Mouse (Mus musculus): Measurements from ENCODE around the gene Phex. TPM values are rescaled to one million over a fixed set of nuclear protein-coding genes. Genes with fewer than 3 reads are reported as not detected.

The Phex gene
- polyA plus RNA-seq, 1 experiment from 2014 or later, result 1.0 TPM

GRCm38 (mm10) chrX:157202736-157203135 is 212.4 kb downstream of the Phex start:
- no peak for ATAC-seq (ENCODE audit: insufficient number of reproducible peaks, insufficient read depth, low FRiP score, low TSS enrichment, low read depth)
- no peak overlapping the region for H3K4me3 ChIP-seq (replicated peaks)
- 90% methylated on average over 1 of the region's 1 CpGs for WGBS
- no peak overlapping the region for H3K4me2 ChIP-seq
- peaks cover 4% of the 10 kb centered on the region; the same call in 1 of the 2 replicates for H3K27me3 ChIP-seq
- no peak overlapping the region for H3K27ac ChIP-seq
- H3K36me3 ChIP-seq, result no peaks in the 10 kb centered on the region
- no peaks in the 10 kb centered on the region for H3K9me3 ChIP-seq
- no peaks in the 10 kb centered on the region for H3K4me1 ChIP-seq (replicated peaks)
- no peak overlapping the region for H3K9ac ChIP-seq (replicated peaks)

- Histone ChIP-seq H3K36me3 (no peaks in the 10 kb centered on the region), H3K9me3 (no peaks in the 10 kb centered on the region), H3K9ac (replicated peaks) (no peak overlapping the region), H3K27ac (no peak overlapping the region), H3K4me1 (replicated peaks) (no peaks in the 10 kb centered on the region), H3K4me3 (replicated peaks) (no peak overlapping the region), H3K4me2 (no peak overlapping the region), H3K27me3 (no peaks in the 10 kb centered on the region)
- no peak for ATAC-seq (ENCODE audit: insufficient number of reproducible peaks, insufficient read depth, low FRiP score, low TSS enrichment, low read depth)
- 84% methylated on average over 4 of the region's 4 CpGs for WGBS
Measured at GRCm38 (mm10) chrX:157184167-157184566, 230.9 kb downstream of the Phex start.

GRCm38 (mm10) chrX:157180845-157181244 is 234.3 kb downstream of the Phex start:
- Histone ChIP-seq H3K36me3 (no peaks in the 10 kb centered on the region), H3K4me3 (replicated peaks) (no peak overlapping the region), H3K4me1 (replicated peaks) (no peaks in the 10 kb centered on the region), H3K4me2 (no peak overlapping the region), H3K27ac (no peak overlapping the region), H3K27me3 (no peaks in the 10 kb centered on the region), H3K9ac (replicated peaks) (no peak overlapping the region), H3K9me3 (no peaks in the 10 kb centered on the region)
- 95% methylated on average over 1 of the region's 1 CpGs for WGBS
- no peak for ATAC-seq (ENCODE audit: insufficient number of reproducible peaks, insufficient read depth, low FRiP score, low TSS enrichment, low read depth)

GRCm38 (mm10) chrX:157164142-157164541 is 251.0 kb downstream of the Phex start:
- Histone ChIP-seq H3K9me3 (no peaks in the 10 kb centered on the region), H3K36me3 (no peaks in the 10 kb centered on the region), H3K4me2 (no peak overlapping the region), H3K4me1 (replicated peaks) (no peaks in the 10 kb centered on the region), H3K27me3 (no peaks in the 10 kb centered on the region), H3K9ac (replicated peaks) (no peak overlapping the region), H3K27ac (no peak overlapping the region), H3K4me3 (replicated peaks) (no peak overlapping the region)
- no peak for ATAC-seq (ENCODE audit: insufficient number of reproducible peaks, insufficient read depth, low FRiP score, low TSS enrichment, low read depth)
- WGBS, result 31% methylated on average over 3 of the region's 3 CpGs

- Histone ChIP-seq H3K27ac (no peak overlapping the region), H3K36me3 (no peaks in the 10 kb centered on the region), H3K9me3 (no peaks in the 10 kb centered on the region), H3K4me2 (no peak overlapping the region), H3K4me3 (replicated peaks) (no peak overlapping the region), H3K9ac (replicated peaks) (no peak overlapping the region), H3K4me1 (replicated peaks) (no peaks in the 10 kb centered on the region), H3K27me3 (no peaks in the 10 kb centered on the region)
- WGBS, result 72% methylated on average over 2 of the region's 2 CpGs
- no peak for ATAC-seq (ENCODE audit: insufficient number of reproducible peaks, insufficient read depth, low FRiP score, low TSS enrichment, low read depth)
Measured at GRCm38 (mm10) chrX:157163394-157163793, 251.7 kb downstream of the Phex start.

GRCm38 (mm10) chrX:157144675-157145074 is 270.4 kb downstream of the Phex start:
- H3K9ac ChIP-seq (replicated peaks), result no peak overlapping the region
- no peaks in the 10 kb centered on the region for H3K4me1 ChIP-seq (replicated peaks)
- H3K9me3 ChIP-seq, result no peaks in the 10 kb centered on the region
- H3K27ac ChIP-seq, result no peak overlapping the region
- H3K4me2 ChIP-seq, result no peak overlapping the region
- no peak overlapping the region for H3K4me3 ChIP-seq (replicated peaks)
- no peaks in the 10 kb centered on the region for H3K27me3 ChIP-seq
- no peak for ATAC-seq (ENCODE audit: insufficient number of reproducible peaks, insufficient read depth, low FRiP score, low TSS enrichment, low read depth)
- H3K36me3 ChIP-seq, result no peaks in the 10 kb centered on the region

GRCm38 (mm10) chrX:157139601-157140000 is 275.5 kb downstream of the Phex start:
- H3K36me3 ChIP-seq, result no peaks in the 10 kb centered on the region
- WGBS, result 56% methylated on average over 6 of the region's 6 CpGs
- H3K9me3 ChIP-seq, result no peaks in the 10 kb centered on the region
- H3K4me3 ChIP-seq (replicated peaks), result no peak overlapping the region
- H3K9ac ChIP-seq (replicated peaks), result no peak overlapping the region
- no peak overlapping the region for H3K4me2 ChIP-seq
- no peak for ATAC-seq (ENCODE audit: insufficient number of reproducible peaks, insufficient read depth, low FRiP score, low TSS enrichment, low read depth)
- H3K27me3 ChIP-seq, result no peaks in the 10 kb centered on the region
- H3K27ac ChIP-seq, result no peak overlapping the region
- H3K4me1 ChIP-seq (replicated peaks), result no peaks in the 10 kb centered on the region

Small RNA genes lying within 50 kb of the gene (microRNA-seq; reads per million reads assigned to microRNA genes)
- not detected for gene Gm23798

Other genes starting within 250 kb of the Phex start
- 68.8 and 75.2 TPM in 2 replicates for gene Sms, start 77.0 kb upstream of the Phex start, polyA plus RNA-seq (2016; fragmentation: Nextera tagmentation; extraction: Ambion mirVana)
- gene Yy2, start 153.7 kb upstream of the Phex start, polyA plus RNA-seq (2016; fragmentation: Nextera tagmentation; extraction: Ambion mirVana), result 5.8 and 6.3 TPM in 2 replicates
- gene Mbtps2, start 183.4 kb upstream of the Phex start, polyA plus RNA-seq (2016; fragmentation: Nextera tagmentation; extraction: Ambion mirVana), result 27.3 and 29.4 TPM in 2 replicates